Mouse (Mus musculus) olfactory bulb, adult 2 months (tissue): ENCODE results near the gene Nkpd1. TPM values are rescaled to one million over a fixed set of nuclear protein-coding genes. Genes with fewer than 3 reads are reported as not detected.

Source experiments
- H3K27ac ChIP-seq: fragments of 200-500 bp; 2 replicates; pipeline ENCODE4 v1.5.1; 2012; ENCODE audit warnings: low read depth, low read length; ENCODE audit not compliant: insufficient read depth
- H3K4me1 ChIP-seq: fragments of 200-500 bp; 2 replicates; pipeline ENCODE4 v1.6.1; 2012; ENCODE audit warnings: low read length; ENCODE audit not compliant: control insufficient read depth, insufficient read depth
- H3K4me3 ChIP-seq: fragments of 200-500 bp; 2 replicates; pipeline ENCODE4 v1.5.1; 2012; ENCODE audit warnings: mild to moderate bottlenecking, low read depth, low read length, moderate library complexity; ENCODE audit not compliant: insufficient read depth
- CTCF ChIP-seq: fragments of 200-500 bp; IDR thresholded peaks from 2 replicates; pipeline ENCODE4 v1.5.1; 2012; ENCODE audit warnings: low read depth, mild to moderate bottlenecking, low read length, moderate library complexity; ENCODE audit not compliant: insufficient read depth
- POLR2A ChIP-seq: fragments of 200-500 bp; IDR thresholded peaks from 2 replicates; pipeline ENCODE4 v1.6.1; 2012; ENCODE audit warnings: mild to moderate bottlenecking, low read depth, low read length, moderate library complexity; ENCODE audit not compliant: insufficient read depth
- WGBS: fragments of 180-500 bp; shearing (Covaris S2); methylation state at CpG from one replicate; pipeline ENCODE4 v1.1.7; 2018; 5-methylcytosine and 5-hydroxymethylcytosine counted together
- polyA plus RNA-seq: library from polyadenylated mRNA; stranded (reverse); fragments of >200 nt; gene quantifications from 2 replicates; pipeline ENCODE4 v1.2.4, GENCODE M21; 2012; ENCODE audit warnings: low replicate concordance; ENCODE audit not compliant: missing spikeins, insufficient read depth, insufficient read length

Gene Nkpd1
- polyA plus RNA-seq = not detected in 2 replicates

- 4% methylated on average over 17 of the region's 29 CpGs for WGBS
- no peak within 1 kb of the TSS for H3K27ac ChIP-seq
- H3K4me3 ChIP-seq = no peak within 1 kb of the TSS
- H3K4me1 ChIP-seq = peaks cover 10% of the 10 kb centered on the region
- no peak for TF ChIP-seq POLR2A
These were observed at the start of gene Nkpd1 for GRCm38 (mm10) chr7:19517652-19518365. TSS of gene Nkpd1 (plus strand) at chr7:19517838.

DNA sequence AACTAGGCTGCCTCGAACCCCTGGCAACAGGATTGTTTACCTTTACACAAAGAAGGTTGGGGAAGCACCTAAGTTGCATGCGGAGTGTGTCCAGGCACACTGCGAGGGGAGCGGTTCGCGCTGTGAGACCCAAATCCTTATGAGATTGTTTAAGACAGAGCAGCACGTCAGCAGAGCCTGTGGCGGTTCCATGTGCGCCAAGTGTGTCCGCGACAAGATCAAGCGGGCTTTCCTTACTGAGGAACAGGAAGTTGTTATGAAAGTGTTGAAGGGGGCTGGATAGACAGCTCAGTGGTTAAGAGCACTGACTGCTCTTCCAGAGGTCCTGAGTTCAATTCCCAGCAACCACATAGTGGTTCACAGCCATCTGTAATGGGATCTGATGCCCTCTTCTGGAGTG, 49.4 kb upstream of the Nkpd1 start:
- no peak overlapping the region for H3K27ac ChIP-seq
- H3K4me3 ChIP-seq = no peak overlapping the region
- WGBS = 64% methylated on average over 12 of the region's 12 CpGs

GRCm38 (mm10) chr7:19469404-19469803, 48.2 kb upstream of the Nkpd1 start:
- no peak for TF ChIP-seq POLR2A
- no peak for TF ChIP-seq CTCF
- WGBS = 27% methylated on average over 23 of the region's 23 CpGs
- H3K27ac ChIP-seq = no peak overlapping the region
- H3K4me3 ChIP-seq = no peak overlapping the region
- H3K4me1 ChIP-seq = peaks cover 2% of the 10 kb centered on the region

More for the DNA sequence above, 49.4 kb upstream of the Nkpd1 start:
- no peaks in the 10 kb centered on the region for H3K4me1 ChIP-seq
- no peak for TF ChIP-seq CTCF
- no peak for TF ChIP-seq POLR2A

DNA sequence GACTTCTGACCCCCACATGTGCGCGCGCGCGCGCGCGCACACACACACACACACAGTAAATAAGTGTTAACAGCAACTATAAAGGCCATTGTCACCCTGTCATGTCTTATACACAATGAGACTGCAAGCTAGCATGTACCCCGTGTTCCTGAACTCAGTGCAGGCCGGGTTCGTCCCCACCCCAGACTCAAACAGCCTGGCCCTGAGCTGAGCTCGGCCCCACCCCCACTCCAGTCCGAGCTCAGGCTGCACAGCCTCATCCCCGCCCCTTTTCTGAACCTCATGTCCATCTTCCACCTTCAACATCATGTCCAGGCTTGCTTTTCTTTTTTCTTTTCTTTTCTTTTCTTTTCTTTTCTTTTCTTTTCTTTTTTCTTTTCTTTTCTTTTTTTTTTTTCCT, 47.3 kb upstream of the Nkpd1 start:
- Histone ChIP-seq H3K4me1 (peaks cover 3% of the 10 kb centered on the region), H3K27ac (no peak overlapping the region), H3K4me3 (no peak overlapping the region)
- 18% methylated on average over 14 of the region's 14 CpGs for WGBS
- no peak for TF ChIP-seq POLR2A
- no peak for TF ChIP-seq CTCF

- Histone ChIP-seq H3K4me1 (peaks cover 3% of the 10 kb centered on the region), H3K27ac (no peak overlapping the region), H3K4me3 (no peak overlapping the region)
- 40% methylated on average over 4 of the region's 4 CpGs for WGBS
- TF ChIP-seq CTCF (no peak), POLR2A (no peak)
These were observed 45.2 kb upstream of the Nkpd1 start for GRCm38 (mm10) chr7:19472403-19472802.

DNA sequence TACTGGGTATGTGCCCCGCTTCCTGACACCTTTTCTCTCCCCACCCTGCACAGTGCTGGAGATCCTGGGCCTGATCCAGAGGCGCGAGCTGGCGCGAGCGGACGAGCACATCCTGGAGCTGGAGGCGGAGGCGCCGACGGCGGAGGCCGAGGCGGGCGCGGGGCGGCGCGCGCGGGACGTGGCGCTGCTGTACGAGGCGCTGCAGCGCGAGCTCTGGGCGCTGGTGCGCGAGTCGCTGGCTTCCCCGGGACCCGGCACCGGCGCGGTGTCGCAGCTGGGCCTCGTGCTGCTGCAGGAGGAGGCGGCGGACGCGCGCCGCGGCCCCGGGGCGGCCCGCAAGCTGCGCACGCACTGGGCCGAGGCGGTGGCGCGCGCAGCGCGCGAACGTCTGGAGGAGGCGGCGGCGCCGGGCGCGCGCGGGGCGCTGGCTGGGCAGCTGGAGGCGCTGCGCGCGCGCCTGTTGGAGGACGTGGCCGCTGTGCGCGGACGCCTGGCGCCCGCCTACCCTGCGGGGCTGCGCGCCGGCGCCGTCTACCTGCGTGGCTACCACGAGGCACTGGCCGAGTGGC, 43.7 kb upstream of the Nkpd1 start:
- H3K27ac ChIP-seq = no peak overlapping the region; the same call in 1 of the 2 replicates
- WGBS = 7% methylated on average over 89 of the region's 89 CpGs
- peak overlapping the region; percentile 60 for H3K4me3 ChIP-seq
- H3K4me1 ChIP-seq = peaks cover 3% of the 10 kb centered on the region
- no peak for TF ChIP-seq CTCF
- TF ChIP-seq POLR2A = peak; percentile 47; the same call in 1 of the 2 replicates

DNA sequence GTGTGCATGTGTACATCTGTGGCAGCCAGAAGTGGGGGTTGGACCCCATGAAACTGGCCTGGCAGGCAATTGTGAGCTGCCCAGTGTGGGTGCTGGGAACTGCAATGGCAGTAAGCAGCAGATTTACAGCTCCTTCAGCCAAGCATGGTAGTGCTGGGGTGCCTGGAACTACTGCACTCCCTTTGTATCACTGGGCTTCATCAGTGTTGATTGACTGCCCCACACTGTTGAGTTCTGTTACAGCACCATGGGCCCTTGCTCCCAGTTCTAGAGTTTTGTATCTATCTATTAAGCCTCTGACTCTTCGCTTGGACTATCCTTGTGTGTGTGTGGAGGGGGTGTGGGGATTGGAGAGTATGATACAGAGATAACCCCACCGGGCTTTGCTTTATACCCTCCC, 40.6 kb upstream of the Nkpd1 start:
- Histone ChIP-seq H3K4me3 (no peak overlapping the region), H3K4me1 (peaks cover 3% of the 10 kb centered on the region), H3K27ac (no peak overlapping the region)
- TF ChIP-seq CTCF (no peak), POLR2A (no peak)
- WGBS = 81% methylated on average over 2 of the region's 2 CpGs

DNA sequence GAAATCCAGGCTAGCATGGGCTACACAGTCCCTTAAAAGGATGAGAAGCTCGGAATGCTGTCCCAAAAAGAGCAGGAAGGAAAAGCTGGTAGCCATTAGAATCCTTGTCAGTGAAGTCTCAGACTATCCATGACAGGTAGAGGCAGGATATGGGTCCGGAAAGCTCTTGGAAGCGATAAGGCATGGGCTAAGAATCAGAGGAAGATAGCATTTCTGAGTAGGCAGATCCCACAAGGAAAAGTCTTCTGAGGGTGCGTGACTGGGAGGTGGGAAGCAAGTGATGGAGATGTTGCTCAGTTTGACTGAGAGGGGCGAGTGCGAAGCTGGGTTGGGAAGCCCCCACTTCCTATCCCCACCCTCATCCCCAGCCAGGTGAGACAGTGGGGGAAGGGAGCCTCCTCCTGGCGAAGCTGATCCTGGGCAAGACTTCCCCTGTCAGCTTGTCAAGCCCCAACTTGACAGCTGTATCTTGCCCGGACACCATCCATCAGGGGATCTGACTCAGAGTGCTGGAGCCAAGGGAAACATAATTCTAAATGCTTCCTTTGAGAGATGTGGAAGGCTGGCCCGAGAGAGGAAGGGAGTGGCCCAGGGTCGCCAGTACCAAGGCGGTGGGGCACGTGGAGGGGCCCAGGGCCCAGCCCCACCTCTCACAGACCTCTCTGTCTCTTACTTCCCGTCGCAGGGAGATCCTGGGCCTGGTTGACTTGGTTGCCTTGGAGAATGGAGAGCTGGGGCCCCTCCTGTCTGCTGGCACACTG, 39.8 kb upstream of the Nkpd1 start:
- no peak overlapping the region for H3K27ac ChIP-seq
- H3K4me1 ChIP-seq = peaks cover 3% of the 10 kb centered on the region
- WGBS = 41% methylated on average over 14 of the region's 14 CpGs
- no peak overlapping the region for H3K4me3 ChIP-seq
- TF ChIP-seq POLR2A (no peak), CTCF (no peak)

GRCm38 (mm10) chr7:19483281-19483680, 34.4 kb upstream of the Nkpd1 start:
- no peak for TF ChIP-seq CTCF
- no peak for TF ChIP-seq POLR2A
- 85% methylated on average over 8 of the region's 8 CpGs for WGBS
- Histone ChIP-seq H3K4me3 (no peak overlapping the region), H3K4me1 (no peaks in the 10 kb centered on the region), H3K27ac (no peak overlapping the region)
